Mouse (Mus musculus): Measurements from ENCODE around the gene Pf4. TPM values are rescaled to one million over a fixed set of nuclear protein-coding genes. Genes with fewer than 3 reads are reported as not detected.
"Not testable (repeated sequence)": the region's sequence is repeated elsewhere in the genome, so short reads cannot be mapped to it uniquely, and the experiment has no call there.

Gene Pf4
- polyA plus RNA-seq, 1 experiment = 2.3 TPM

- TF ChIP-seq CTCF (IDR thresholded peaks at IDR 0.05; ENCODE audit: borderline replicate concordance, insufficient read depth, low read depth, low read length) (no peak), POLR2A (IDR thresholded peaks at IDR 0.05; ENCODE audit: borderline replicate concordance, insufficient read depth, low read length) (no peak)
- DNase-seq = no peak
- Histone ChIP-seq H3K4me1 (ENCODE audit: control insufficient read depth, insufficient read depth, low read length) (no peaks in the 10 kb centered on the region), H3K4me3 (replicated peaks; ENCODE audit: insufficient read depth, low read depth, low read length) (no peak overlapping the region), H3K27me3 (ENCODE audit: control insufficient read depth, insufficient read depth, low read length) (no peaks in the 10 kb centered on the region), H3K27ac (ENCODE audit: insufficient read depth, low read length) (no peak overlapping the region)
- 86% methylated on average over 11 of the region's 11 CpGs for WGBS
These were observed 17.3 kb downstream of the Pf4 start for GRCm38 (mm10) chr5:90789306-90790073.

GRCm38 (mm10) chr5:90790074-90790502, 17.9 kb downstream of the Pf4 start:
- Histone ChIP-seq H3K27ac (ENCODE audit: insufficient read depth, low read length) (no peak overlapping the region), H3K4me3 (replicated peaks; ENCODE audit: insufficient read depth, low read depth, low read length) (no peak overlapping the region), H3K27me3 (ENCODE audit: control insufficient read depth, insufficient read depth, low read length) (no peaks in the 10 kb centered on the region), H3K4me1 (ENCODE audit: control insufficient read depth, insufficient read depth, low read length) (no peaks in the 10 kb centered on the region)
- no peak for TF ChIP-seq CTCF (IDR thresholded peaks at IDR 0.05; ENCODE audit: borderline replicate concordance, insufficient read depth, low read depth, low read length)
- TF ChIP-seq POLR2A (IDR thresholded peaks at IDR 0.05; ENCODE audit: borderline replicate concordance, insufficient read depth, low read length) = no peak
- WGBS = 88% methylated on average over 8 of the region's 8 CpGs
- no peak for DNase-seq

- no peak for DNase-seq
- Histone ChIP-seq H3K27ac (ENCODE audit: insufficient read depth, low read length) (no peak within 1 kb of the TSS), H3K4me1 (ENCODE audit: control insufficient read depth, insufficient read depth, low read length) (no peaks in the 10 kb centered on the region), H3K27me3 (ENCODE audit: control insufficient read depth, insufficient read depth, low read length) (no peaks in the 10 kb centered on the region), H3K4me3 (replicated peaks; ENCODE audit: insufficient read depth, low read depth, low read length) (no peak within 1 kb of the TSS)
- WGBS = 75% methylated on average over 5 of the region's 5 CpGs
- TF ChIP-seq POLR2A (IDR thresholded peaks at IDR 0.05; ENCODE audit: borderline replicate concordance, insufficient read depth, low read length) (no peak), CTCF (IDR thresholded peaks at IDR 0.05; ENCODE audit: borderline replicate concordance, insufficient read depth, low read depth, low read length) (no peak)
These were observed 22.0 kb downstream of the Pf4 start, which contains the start of gene Cxcl15 for GRCm38 (mm10) chr5:90794195-90794625. TSS of gene Cxcl15 (plus strand) at chr5:90794534.

- not testable (repeated sequence) for H3K27me3 ChIP-seq (ENCODE audit: control insufficient read depth, insufficient read depth, low read length); DNase-seq; H3K27ac ChIP-seq (ENCODE audit: insufficient read depth, low read length); H3K4me3 ChIP-seq (replicated peaks; ENCODE audit: insufficient read depth, low read depth, low read length); H3K4me1 ChIP-seq (ENCODE audit: control insufficient read depth, insufficient read depth, low read length)
- 85% methylated on average over 2 of the region's 2 CpGs for WGBS
These were observed 23.2 kb downstream of the Pf4 start for GRCm38 (mm10) chr5:90795392-90795791.

GRCm38 (mm10) chr5:90804574-90804973, 32.3 kb downstream of the Pf4 start:
- no peaks in the 10 kb centered on the region for H3K4me1 ChIP-seq (ENCODE audit: control insufficient read depth, insufficient read depth, low read length)
- no peak overlapping the region for H3K4me3 ChIP-seq (replicated peaks; ENCODE audit: insufficient read depth, low read depth, low read length)
- DNase-seq = no peak
- TF ChIP-seq CTCF (IDR thresholded peaks at IDR 0.05; ENCODE audit: borderline replicate concordance, insufficient read depth, low read depth, low read length) (no peak), POLR2A (IDR thresholded peaks at IDR 0.05; ENCODE audit: borderline replicate concordance, insufficient read depth, low read length) (no peak)
- H3K27me3 ChIP-seq (ENCODE audit: control insufficient read depth, insufficient read depth, low read length) = no peaks in the 10 kb centered on the region
- no peak overlapping the region for H3K27ac ChIP-seq (ENCODE audit: insufficient read depth, low read length)

- DNase-seq = no peak
- no peaks in the 10 kb centered on the region for H3K4me1 ChIP-seq (ENCODE audit: control insufficient read depth, insufficient read depth, low read length)
- H3K4me3 ChIP-seq (replicated peaks; ENCODE audit: insufficient read depth, low read depth, low read length) = no peak overlapping the region
- TF ChIP-seq POLR2A (IDR thresholded peaks at IDR 0.05; ENCODE audit: borderline replicate concordance, insufficient read depth, low read length) (no peak), CTCF (IDR thresholded peaks at IDR 0.05; ENCODE audit: borderline replicate concordance, insufficient read depth, low read depth, low read length) (no peak)
- H3K27ac ChIP-seq (ENCODE audit: insufficient read depth, low read length) = no peak overlapping the region
- no peaks in the 10 kb centered on the region for H3K27me3 ChIP-seq (ENCODE audit: control insufficient read depth, insufficient read depth, low read length)
These were observed 33.8 kb downstream of the Pf4 start for GRCm38 (mm10) chr5:90806050-90806449.

GRCm38 (mm10) chr5:90807176-90807950, 35.1 kb downstream of the Pf4 start:
- WGBS = 86% methylated on average over 3 of the region's 3 CpGs
- no peak overlapping the region for H3K4me3 ChIP-seq (replicated peaks; ENCODE audit: insufficient read depth, low read depth, low read length)
- H3K4me1 ChIP-seq (ENCODE audit: control insufficient read depth, insufficient read depth, low read length) = no peaks in the 10 kb centered on the region
- H3K27ac ChIP-seq (ENCODE audit: insufficient read depth, low read length) = no peak overlapping the region
- no peak for DNase-seq
- TF ChIP-seq CTCF (IDR thresholded peaks at IDR 0.05; ENCODE audit: borderline replicate concordance, insufficient read depth, low read depth, low read length) = no peak
- TF ChIP-seq POLR2A (IDR thresholded peaks at IDR 0.05; ENCODE audit: borderline replicate concordance, insufficient read depth, low read length) = no peak
- H3K27me3 ChIP-seq (ENCODE audit: control insufficient read depth, insufficient read depth, low read length) = no peaks in the 10 kb centered on the region

GRCm38 (mm10) chr5:90819756-90820155, 47.5 kb downstream of the Pf4 start:
- no peaks in the 10 kb centered on the region for H3K4me1 ChIP-seq (ENCODE audit: control insufficient read depth, insufficient read depth, low read length)
- TF ChIP-seq POLR2A (IDR thresholded peaks at IDR 0.05; ENCODE audit: borderline replicate concordance, insufficient read depth, low read length) (no peak), CTCF (IDR thresholded peaks at IDR 0.05; ENCODE audit: borderline replicate concordance, insufficient read depth, low read depth, low read length) (no peak)
- H3K27ac ChIP-seq (ENCODE audit: insufficient read depth, low read length) = no peak overlapping the region
- no peak overlapping the region for H3K4me3 ChIP-seq (replicated peaks; ENCODE audit: insufficient read depth, low read depth, low read length)
- no peak for DNase-seq
- H3K27me3 ChIP-seq (ENCODE audit: control insufficient read depth, insufficient read depth, low read length) = no peaks in the 10 kb centered on the region

Other genes starting within 250 kb of the Pf4 start
- gene 5830473C10Rik, start 211.3 kb upstream of the Pf4 start, polyA plus RNA-seq (2012; rRNA removed) = not detected in 2 replicates
- gene Rassf6, start 131.8 kb upstream of the Pf4 start, polyA plus RNA-seq (2012; rRNA removed) = 5.0 and 5.1 TPM in 2 replicates
- gene Cxcl5, start 13.1 kb upstream of the Pf4 start, polyA plus RNA-seq (2012; rRNA removed) = 0.17 and 0.29 TPM in 2 replicates
- gene Ppbp, start 3.9 kb upstream of the Pf4 start, polyA plus RNA-seq (2012; rRNA removed) = 0.55 and 0.67 TPM in 2 replicates
- not detected in 2 replicates for gene Cxcl3, start 13.7 kb downstream of the Pf4 start, polyA plus RNA-seq (2012; rRNA removed)
- not detected in 2 replicates for gene Cxcl15, start 22.1 kb downstream of the Pf4 start, polyA plus RNA-seq (2012; rRNA removed)
- 0.22 and 0.34 TPM in 2 replicates for gene Cxcl1, start 118.8 kb downstream of the Pf4 start, polyA plus RNA-seq (2012; rRNA removed)
- gene Cxcl2, start 131.4 kb downstream of the Pf4 start, polyA plus RNA-seq (2012; rRNA removed) = not detected in 2 replicates
- 16.7 and 18.0 TPM in 2 replicates for gene Mthfd2l, start 158.7 kb downstream of the Pf4 start, polyA plus RNA-seq (2012; rRNA removed)

Measured in cerebellum, adult 2 months (tissue).